Mouse (Mus musculus): ENCODE data around the gene Uqcr11. TPM values are rescaled to one million over a fixed set of nuclear protein-coding genes. Genes with fewer than 3 reads are reported as not detected.

Uqcr11 gene
- total RNA-seq (2021), result 1,000 to 10,000 TPM; 1,920 to 2,020 TPM

- DNase-seq, result peak; percentile 92 to 93
- intact Hi-C loops (cut with DNase I), result loop anchor here (2.0 kb wide), 1 partner anchor 26 kb away; the partner anchor contains the start of gene Tcf3
Observed at GRCm38 (mm10) chr10:80406684-80407501, at the start of gene Uqcr11. Uqcr11 (minus strand) TSS chr10:80406830.

GRCm38 (mm10) chr10:80455697-80456096, 49.1 kb upstream of the Uqcr11 start:
- intact Hi-C loops (cut with DNase I), result no loop called here
- DNase-seq, result no peak

GRCm38 (mm10) chr10:80454781-80455180, 48.2 kb upstream of the Uqcr11 start:
- intact Hi-C loops (cut with DNase I), result no loop called here
- DNase-seq, result no peak

GRCm38 (mm10) chr10:80453601-80454000, 47.0 kb upstream of the Uqcr11 start:
- DNase-seq, result no peak
- intact Hi-C loops (cut with DNase I), result no loop called here

- intact Hi-C loops (cut with DNase I), result no loop called here
- DNase-seq, result no peak
Observed at GRCm38 (mm10) chr10:80450599-80450998, 44.0 kb upstream of the Uqcr11 start.

GRCm38 (mm10) chr10:80445898-80446601, 39.4 kb upstream of the Uqcr11 start:
- DNase-seq, result peak; percentile 78 to 85
- intact Hi-C loops (cut with DNase I), result loop anchor here (1.0 kb wide), 1 partner anchor 63 kb away; no protein-coding TSS in a partner anchor

GRCm38 (mm10) chr10:80445052-80445451, 38.4 kb upstream of the Uqcr11 start:
- no peak for DNase-seq
- intact Hi-C loops (cut with DNase I), result no loop called here

- intact Hi-C loops (cut with DNase I), result no loop called here
- DNase-seq, result no peak
Observed at GRCm38 (mm10) chr10:80444339-80445045, 37.9 kb upstream of the Uqcr11 start.

- no peak for DNase-seq
- intact Hi-C loops (cut with DNase I), result no loop called here
Observed at GRCm38 (mm10) chr10:80443575-80444278, 37.1 kb upstream of the Uqcr11 start.

- intact Hi-C loops (cut with DNase I), result no loop called here
- no peak for DNase-seq
Observed at GRCm38 (mm10) chr10:80442989-80443388, 36.4 kb upstream of the Uqcr11 start.

GRCm38 (mm10) chr10:80441598-80441997, 35.0 kb upstream of the Uqcr11 start:
- intact Hi-C loops (cut with DNase I), result no loop called here

GRCm38 (mm10) chr10:80440031-80440430, 33.4 kb upstream of the Uqcr11 start:
- DNase-seq, result no peak
- intact Hi-C loops (cut with DNase I), result no loop called here

More at GRCm38 (mm10) chr10:80441598-80441997, 35.0 kb upstream of the Uqcr11 start:
- DNase-seq, result no peak

GRCm38 (mm10) chr10:80437973-80438372, 31.3 kb upstream of the Uqcr11 start:
- DNase-seq, result no peak
- intact Hi-C loops (cut with DNase I), result loop anchor here (10.0 kb wide), 1 partner anchor 267 kb away; the partner anchor contains the start of genes Izumo4 and Mob3a

- intact Hi-C loops (cut with DNase I), result loop anchor here (10.0 kb wide), 1 partner anchor 269 kb away; the partner anchor contains the start of genes Izumo4 and Mob3a
- DNase-seq, result no peak
Observed at GRCm38 (mm10) chr10:80436276-80436675, 29.6 kb upstream of the Uqcr11 start.

GRCm38 (mm10) chr10:80435764-80436163, 29.1 kb upstream of the Uqcr11 start:
- no peak for DNase-seq
- intact Hi-C loops (cut with DNase I), result loop anchor here (10.0 kb wide), 1 partner anchor 269 kb away; the partner anchor contains the start of genes Izumo4 and Mob3a

- intact Hi-C loops (cut with DNase I), result loop anchor here (5.0 to 10.0 kb wide), 2 partner anchors 48 to 270 kb away; partner anchors contain the start of genes Izumo4, Mex3d and Mob3a
- no peak for DNase-seq
Observed at GRCm38 (mm10) chr10:80434823-80435222, 28.2 kb upstream of the Uqcr11 start.

- no peak for DNase-seq
- intact Hi-C loops (cut with DNase I), result loop anchor here (5.0 to 10.0 kb wide), 2 partner anchors 47 to 271 kb away; partner anchors contain the start of genes Izumo4, Mex3d and Mob3a
Observed at GRCm38 (mm10) chr10:80434233-80434592, 27.6 kb upstream of the Uqcr11 start.

GRCm38 (mm10) chr10:80433513-80434232, 27.0 kb upstream of the Uqcr11 start, which contains the start of gene Tcf3:
Tcf3 (minus strand) TSS chr10:80433647.
- DNase-seq, result peak; percentile 94 to 97
- intact Hi-C loops (cut with DNase I), result loop anchor here (2.0 to 10.0 kb wide), 3 partner anchors 27 to 271 kb away; partner anchors contain the start of genes Izumo4, Mex3d, Mob3a and Uqcr11

All from heart, postnatal 36 days (tissue).